Mouse (Mus musculus): ENCODE data around the gene Pop4. TPM values are rescaled to one million over a fixed set of nuclear protein-coding genes. Genes with fewer than 3 reads are reported as not detected.

The Pop4 gene
- total RNA-seq, 2 experiments from 2014 or later, result 20.1 to 26.3 TPM

DNA sequence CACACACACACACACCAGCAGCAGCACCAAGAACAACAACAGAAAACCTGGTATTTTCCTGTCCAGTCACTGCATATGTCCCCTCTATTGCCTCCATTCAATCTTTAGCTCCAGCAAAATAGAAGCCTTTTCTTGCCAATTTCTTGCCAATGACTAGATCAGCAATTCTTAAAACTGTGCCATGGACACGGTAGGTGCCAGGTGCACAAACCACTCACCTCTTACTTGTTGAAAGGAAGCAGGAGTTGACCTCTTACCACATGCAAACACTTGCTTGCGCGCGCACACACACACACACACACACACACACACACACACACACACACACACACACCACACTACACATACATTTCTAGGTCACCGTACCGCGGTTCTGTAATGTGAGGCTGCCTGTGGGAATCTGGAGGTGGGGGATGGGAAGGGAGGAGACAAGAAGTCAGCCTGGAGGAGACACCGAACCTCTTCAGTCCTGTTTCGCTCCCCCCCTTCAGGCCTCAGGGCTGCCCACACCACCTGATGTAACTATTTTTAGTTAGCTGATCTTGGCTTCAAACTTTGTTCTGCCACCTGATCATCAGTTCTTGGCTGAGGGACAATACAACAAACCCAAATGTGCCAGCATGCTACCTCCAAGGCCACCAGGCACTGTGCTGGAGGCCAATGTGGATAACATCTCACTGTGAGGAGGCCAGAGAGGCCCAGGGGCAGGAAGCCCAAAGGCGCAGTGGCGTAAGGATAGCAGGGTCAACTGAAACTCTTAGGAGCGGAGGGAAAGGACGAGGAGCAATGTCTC is 46.5 kb downstream of the Pop4 start:
- no peak for DNase-seq (ENCODE audit: low spot score in 2 of 2)

DNA sequence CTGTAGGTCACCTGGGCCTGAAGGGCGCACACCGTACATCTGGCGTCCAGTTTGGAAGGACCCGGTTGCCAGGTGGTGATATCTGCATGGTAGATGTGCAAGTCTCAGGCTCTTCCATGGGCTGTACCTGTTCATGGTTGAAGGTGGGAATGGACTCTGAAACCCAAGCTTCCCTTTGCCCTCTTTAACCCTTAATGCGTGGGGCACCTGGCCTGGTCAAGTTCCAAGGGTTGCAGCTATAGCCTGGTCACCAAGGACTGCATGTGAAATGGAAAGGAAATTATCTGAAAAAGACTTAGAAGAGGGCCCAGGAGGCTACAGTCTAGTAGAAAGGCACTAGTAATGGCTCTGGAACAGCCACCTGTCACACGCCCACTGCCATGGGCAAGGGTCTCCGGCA is 50.4 kb downstream of the Pop4 start:
- DNase-seq (ENCODE audit: low spot score in 2 of 2), result no peak

DNA sequence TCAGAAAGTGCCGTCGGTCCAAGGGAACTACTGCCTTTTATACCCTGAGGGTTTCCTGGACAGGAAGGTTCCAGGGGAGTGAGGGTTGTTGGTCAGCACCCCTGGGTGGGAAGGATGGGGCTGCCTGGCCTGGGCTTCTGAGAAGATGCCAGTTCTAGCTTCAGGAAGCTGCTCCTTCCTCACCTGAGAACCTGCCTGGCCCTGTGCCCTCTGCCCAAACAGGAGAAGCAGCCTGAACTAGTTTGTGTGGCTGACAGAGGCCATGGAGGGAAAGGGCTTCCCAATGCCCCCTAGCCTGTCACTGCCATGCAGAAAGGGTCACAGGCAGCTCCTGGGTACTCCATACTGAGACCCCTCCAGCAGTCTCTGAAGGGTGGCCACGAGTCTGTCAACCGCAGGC is 51.7 kb downstream of the Pop4 start:
- DNase-seq (ENCODE audit: low spot score in 2 of 2), result no peak

- DNase-seq (ENCODE audit: low spot score in 2 of 2), result no peak
Measured at GRCm38 (mm10) chr7:38218631-38219367, 52.4 kb downstream of the Pop4 start.

DNA sequence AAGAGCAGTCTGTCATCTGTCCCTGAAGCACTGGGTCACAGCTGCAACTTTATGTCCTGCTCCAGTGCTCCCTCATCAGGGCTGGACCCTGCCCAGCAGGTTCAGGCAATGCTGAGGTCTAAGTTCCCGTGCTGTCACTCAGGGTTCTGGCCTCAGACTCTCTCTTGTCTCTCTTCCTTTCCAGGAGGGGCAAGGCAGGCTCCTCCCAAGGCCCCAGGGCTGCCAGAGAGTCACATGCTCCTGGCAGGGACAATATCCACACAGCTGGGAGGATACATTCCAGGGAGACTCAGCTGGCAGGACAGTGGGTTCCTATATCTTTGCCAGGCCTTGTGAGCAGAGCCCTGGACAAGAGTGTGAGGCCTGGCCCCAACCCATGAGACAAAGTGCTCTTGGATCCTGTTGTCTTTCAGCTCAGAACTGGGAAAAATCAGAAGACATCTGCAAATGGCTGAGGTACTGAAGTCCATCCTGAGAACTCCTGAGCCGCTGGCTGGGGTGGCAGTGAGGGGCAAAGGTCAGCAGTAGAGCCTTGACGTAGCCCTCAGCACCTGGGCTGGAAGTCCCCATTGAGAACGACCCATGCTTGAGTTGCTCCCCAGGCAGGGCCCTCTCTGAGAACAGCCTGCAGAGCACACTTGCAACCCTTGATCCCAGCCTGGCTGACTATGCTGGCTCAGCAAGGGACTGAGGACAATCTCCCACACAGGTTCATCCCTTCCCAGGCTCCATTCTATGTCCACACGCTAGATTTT is 53.6 kb downstream of the Pop4 start:
- DNase-seq (ENCODE audit: low spot score in 2 of 2), result peak; percentile 63 to 87

GRCm38 (mm10) chr7:38215697-38216096 is 55.5 kb downstream of the Pop4 start:
- DNase-seq (ENCODE audit: low spot score in 2 of 2), result no peak

GRCm38 (mm10) chr7:38215281-38215680 is 55.9 kb downstream of the Pop4 start:
- no peak for DNase-seq (ENCODE audit: low spot score in 2 of 2)

DNA sequence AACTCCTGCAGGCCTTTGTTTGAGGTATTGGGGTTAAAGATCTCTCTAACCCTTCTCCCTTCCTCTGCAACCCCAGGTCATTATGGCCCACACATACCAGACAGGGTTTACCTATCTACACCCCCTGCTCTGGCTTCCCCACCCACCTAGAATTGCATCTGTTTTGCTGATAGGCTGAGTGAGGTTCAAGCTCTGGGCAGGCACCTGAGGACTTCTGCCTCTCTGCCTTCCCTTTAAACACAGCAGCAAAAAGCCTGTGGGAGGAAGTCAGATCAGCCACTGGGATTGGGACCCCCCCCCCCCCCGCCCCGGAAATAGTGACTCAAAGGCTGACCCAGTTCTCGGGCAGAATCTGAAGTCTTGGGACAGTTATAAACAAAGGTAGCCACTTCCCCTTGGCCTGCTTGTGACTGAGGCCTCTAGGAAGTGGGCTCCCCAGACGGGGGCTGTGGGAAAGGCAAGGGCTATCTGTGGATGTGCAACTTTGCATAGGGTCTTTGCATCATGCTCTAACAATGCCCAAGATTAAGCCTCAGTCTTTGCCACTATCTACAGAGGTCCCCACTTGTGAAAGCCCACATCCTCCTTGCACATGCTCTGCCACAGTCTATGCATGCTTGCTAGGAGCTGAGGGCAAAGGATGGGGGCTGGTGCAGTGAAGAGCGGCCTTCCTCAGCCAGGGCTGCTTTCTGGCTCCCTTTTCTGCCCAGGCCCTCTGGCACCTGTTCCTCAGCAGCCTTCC is 56.6 kb downstream of the Pop4 start:
- no peak for DNase-seq (ENCODE audit: low spot score in 2 of 2)

DNA sequence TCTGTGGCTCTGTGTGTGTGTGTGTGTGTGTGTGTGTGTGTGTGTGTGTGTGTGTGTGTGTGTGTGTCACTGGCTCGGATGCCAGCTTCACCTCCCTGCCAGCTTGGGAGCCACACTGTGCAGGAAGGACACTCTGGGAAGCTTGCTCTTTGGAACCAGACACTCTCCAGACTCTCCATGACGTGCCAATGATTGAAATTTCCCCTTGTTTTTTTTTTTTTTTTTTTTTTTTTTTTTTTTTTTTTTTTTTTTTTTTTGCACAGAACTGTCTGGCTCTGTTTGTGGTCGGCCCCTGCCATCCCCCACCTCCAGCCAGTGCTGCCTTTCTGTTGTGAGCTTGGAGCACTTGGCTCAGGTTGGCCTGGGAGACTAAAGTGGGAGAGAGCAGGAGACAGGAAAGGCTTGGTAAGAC is 58.6 kb downstream of the Pop4 start:
- DNase-seq (ENCODE audit: low spot score in 2 of 2), result no peak

Other genes starting within 250 kb of the Pop4 start
- 10 to 100 TPM; 40.4 to 49.5 TPM for gene Uri1, start 247.9 kb downstream of the Pop4 start, total RNA-seq (2021)
- gene Ccne1, start 163.9 kb downstream of the Pop4 start, total RNA-seq (2021), result 10 to 100 TPM; 25.3 to 26.2 TPM
- gene 1600014C10Rik, start 88.2 kb downstream of the Pop4 start, total RNA-seq (2021), result 10 to 100 TPM; 12.2 to 14.0 TPM
- gene Plekhf1, start 43.4 kb downstream of the Pop4 start, total RNA-seq (2021), result 1 to 10 TPM; 5.8 to 6.5 TPM